Mouse (Mus musculus): ENCODE results near the gene 1700113H08Rik.

DNA sequence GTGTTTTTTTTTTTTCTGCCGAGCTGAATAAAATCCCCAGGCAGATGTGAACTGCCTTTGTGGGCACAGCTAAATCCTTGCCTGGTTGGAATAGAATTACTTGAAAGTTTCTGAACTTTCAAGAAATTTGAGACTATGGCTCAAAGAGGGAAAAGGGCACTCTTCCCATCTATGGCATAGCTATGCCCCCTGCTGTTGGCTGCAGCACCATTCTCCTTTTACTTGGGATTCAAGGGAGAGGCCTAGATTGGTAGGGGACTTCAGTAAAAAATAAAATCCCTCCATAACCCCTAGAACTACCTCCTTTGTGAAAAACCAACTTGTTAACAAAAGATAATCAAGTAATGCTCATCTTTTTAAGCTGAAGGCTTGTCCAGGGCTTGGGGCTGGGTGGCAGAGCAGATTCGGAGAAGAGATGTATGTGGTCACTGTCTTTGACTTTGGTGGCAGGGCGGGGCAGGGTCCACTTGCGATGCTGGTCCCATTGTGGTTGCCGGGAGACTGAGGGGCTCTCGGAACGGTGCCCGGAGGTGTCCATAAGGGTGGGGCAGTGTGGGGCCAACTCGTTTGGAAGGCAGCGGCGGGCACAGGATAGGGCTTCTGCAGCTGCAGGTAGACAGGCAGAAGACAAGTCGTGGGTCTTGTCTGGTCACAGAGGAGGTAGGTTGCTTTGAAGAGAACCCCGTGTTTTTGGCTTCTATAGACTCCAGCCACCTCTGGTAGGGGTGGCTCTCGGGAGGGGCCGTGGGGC is at the start of gene 1700113H08Rik:
- TF ChIP-seq ZC3H11A (IDR thresholded peaks at IDR 0.05; ENCODE audit: borderline replicate concordance, low read depth, low read length) (no peak), HCFC1 (IDR thresholded peaks at IDR 0.05; ENCODE audit: borderline replicate concordance, insufficient read depth, low read length) (no peak), MAFK (IDR thresholded peaks at IDR 0.05; ENCODE audit: insufficient read depth, low read depth, low read length) (no peak)

Measured in ES-E14 (cell line).